Mouse (Mus musculus) gastrocnemius, postnatal 36 days (tissue): ENCODE measurements at regions not wholly inside any gene's neighbourhood (a gene's known extent, or its start where the extent isn't known, plus 50 kb on each side); places are given as distances from the start of the nearest gene placed in this dataset.

ENCODE experiments used
- DNase-seq, 2 experiments: peaks; one replicate each; pipeline ENCODE4 v3.0.0; 2022
- intact Hi-C: fragments of 180-260 bp; cut with DNase I; formaldehyde crosslinking; loops from one replicate; pipeline ENCODE4 v1.15.1; 2025

DNA sequence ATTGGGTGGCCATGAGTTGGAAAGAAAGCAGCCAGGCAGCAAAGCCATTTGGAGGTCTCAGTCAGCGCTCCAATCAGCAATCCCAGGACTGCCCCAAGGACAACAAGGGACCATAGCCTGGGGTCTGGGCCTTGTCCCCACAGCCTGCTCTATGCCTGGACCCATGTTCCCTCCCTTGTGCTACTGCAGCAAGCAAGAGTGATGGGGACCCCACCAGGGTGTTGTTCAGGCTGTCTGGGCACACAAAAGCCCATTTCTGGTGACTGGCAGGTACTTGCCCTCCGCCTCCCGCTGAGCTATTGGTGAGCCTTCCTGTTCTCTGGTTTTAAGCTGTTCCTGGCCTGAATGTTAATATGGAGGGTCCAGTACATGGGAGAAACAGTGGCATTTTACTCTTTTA is 71.2 kb upstream of the A230072I06Rik start:
- intact Hi-C loops: no loop called here
- no peak for DNase-seq

DNA sequence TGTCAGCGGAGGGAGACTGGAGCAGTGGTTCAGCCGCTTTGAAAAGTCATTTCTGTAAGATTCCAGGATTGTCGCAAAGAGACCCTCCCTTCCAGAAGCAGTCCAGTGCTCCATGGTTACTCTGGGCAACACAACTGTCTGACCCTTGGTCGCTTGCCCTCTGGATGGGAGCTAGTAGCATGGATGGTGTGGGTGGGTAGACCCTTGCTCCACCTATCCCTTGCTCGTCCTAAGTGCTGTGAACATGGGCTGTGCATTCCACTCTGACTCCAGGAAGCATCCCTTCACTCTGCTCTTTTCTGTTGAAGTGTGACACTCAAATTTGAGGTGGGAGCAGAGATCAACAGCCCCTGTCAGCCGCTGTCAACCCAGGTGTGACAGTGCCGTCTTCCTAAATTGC is 64.8 kb upstream of the A230072I06Rik start:
- DNase-seq: no peak
- intact Hi-C loops: no loop called here

DNA sequence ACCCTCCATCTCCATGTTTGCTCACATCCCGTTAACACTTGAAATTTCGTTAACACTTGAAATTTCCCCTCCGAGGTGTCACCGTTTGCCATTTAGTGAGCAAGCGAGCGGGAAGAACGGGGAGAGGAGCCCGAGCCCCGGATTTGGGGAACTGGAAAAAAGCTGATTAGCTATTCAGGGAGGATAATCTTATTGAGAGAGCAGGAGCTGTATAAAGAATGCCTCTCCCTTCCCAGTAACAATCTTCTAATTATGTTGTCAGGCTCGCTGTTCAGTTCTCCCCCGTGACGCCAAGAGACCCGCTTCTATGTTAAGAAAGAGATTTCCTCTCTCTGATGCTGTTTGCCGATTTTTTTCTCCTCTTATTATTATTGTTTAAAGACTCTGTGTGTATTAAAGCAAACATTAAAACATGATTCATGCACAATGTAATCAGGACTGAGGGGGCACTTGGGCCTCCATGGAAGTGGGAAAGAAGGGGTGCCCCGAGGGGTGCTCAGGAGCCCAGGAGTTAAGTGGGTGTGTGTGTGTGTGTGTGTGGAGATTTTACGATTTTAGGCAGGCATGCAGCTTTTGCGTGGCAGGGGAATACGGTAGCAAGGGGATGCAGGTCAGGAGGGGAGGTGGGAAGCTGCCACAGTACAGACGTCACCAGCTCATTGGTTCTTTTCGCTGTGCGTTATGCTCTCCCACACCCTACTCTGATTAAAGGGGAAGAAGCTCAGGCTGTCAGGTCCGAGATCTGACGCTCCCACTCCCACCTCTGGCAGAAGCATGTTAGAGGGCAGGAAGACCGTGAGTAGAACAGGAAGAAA is 64.2 kb upstream of the A230072I06Rik start:
- intact Hi-C loops: no loop called here
- no peak for DNase-seq

DNA sequence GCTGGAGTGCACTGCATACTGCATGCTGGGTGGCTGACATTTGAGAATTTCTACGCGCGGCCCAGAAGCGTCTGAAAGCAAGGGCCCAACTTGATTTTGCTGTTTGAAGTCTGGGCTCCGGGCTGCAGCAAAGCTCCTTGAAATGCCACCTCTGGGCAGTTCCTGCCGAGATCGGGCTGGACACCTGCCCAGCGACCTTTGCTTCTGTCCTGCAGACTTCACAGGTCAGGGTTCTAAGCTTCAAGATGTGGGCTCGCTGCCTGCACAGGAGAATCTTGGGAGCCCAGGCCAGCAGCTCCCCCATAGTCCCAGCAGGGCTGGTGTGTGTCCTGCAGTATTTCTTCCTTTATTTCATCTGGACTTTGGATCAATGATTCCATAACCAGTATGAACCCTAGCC is 57.1 kb upstream of the A230072I06Rik start:
- intact Hi-C loops: no loop called here
- no peak for DNase-seq

DNA sequence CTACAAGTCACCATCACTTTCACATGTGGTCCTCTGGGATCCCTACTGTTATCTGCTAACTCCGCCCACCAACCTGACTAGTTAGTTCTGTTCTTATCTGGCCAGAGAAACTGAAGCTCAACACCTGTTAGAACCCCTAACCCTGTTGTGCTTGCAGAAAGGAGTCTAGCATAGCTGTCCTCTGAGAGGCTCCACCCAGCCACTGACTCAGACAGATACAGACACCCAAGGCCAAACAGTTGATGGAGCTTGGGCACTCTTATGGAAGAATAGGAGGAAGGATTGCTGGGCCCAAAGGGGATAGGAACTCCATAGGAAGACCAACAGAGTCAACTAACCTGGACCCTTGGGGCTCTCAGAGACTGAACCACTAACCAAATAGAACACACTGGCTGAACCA is 55.2 kb upstream of the A230072I06Rik start:
- DNase-seq: no peak
- intact Hi-C loops: no loop called here
